Mouse (Mus musculus) gastrocnemius, postnatal 36 days (tissue): ENCODE measurements around the gene Gm17617. TPM values are rescaled to one million over a fixed set of nuclear protein-coding genes. Genes with fewer than 3 reads are reported as not detected.
A peak's percentile ranks its signal among the peaks of the same experiment; 100 is the strongest.
"Not testable (repeated sequence)": the region's sequence is repeated elsewhere in the genome, so short reads cannot be mapped to it uniquely, and the experiment has no call there.

Experiments used
- DNase-seq, 2 experiments: peaks; one replicate each; pipeline ENCODE4 v3.0.0; 2022
- intact Hi-C: fragments of 180-260 bp; cut with DNase I; formaldehyde crosslinking; loops from one replicate; pipeline ENCODE4 v1.15.1; 2025
- total RNA-seq, 2 experiments: library from RNA; stranded (reverse); gene quantifications; 2 replicates each; pipeline ENCODE4 v1.2.3; 2021

The Gm17617 gene
- total RNA-seq, 2 experiments from 2014 or later: not detected

DNA sequence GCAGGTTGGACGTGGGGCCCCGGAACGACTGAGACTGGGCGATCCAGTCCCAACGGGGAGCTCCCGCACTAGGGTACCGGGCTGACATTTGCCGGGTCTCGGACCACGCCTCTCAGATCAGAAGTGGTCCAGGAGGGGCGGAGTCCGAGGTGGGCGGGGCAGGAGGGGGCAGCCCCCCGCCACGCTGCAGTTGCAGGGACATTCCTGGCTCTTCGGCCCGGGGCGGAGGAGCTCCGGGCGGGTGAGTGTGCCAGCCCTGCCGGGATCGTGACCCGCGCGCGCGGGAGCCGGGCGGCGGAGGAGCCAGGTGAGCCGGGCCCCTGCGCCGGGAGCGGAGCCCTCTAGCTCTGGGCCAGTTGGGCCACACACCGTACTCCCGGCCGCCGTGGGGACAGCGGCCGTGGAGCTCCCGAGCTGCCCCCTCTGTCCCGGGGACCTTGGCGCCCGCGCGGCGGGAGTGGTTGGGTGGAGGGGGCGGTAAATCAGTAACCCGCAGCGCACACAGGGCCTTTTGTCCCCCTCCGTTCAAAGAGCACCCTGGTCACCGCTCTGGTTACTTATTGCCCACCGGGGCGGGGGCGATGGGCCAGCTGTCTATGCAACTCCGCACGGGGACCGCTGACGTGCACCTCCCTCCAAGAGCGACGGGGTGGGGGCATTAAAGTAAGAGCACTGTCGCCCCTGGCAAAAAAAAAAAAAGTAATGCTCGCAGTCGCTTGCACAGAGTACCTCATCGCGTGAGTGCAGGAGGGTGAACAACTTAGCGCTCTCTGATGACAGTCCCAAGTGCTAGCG lies 19.5 kb upstream of the Gm17617 start, which contains the start of gene Fgfr4:
Gene Fgfr4 (plus strand): TSS at position 20 of the 795 bp plus-strand sequence.
- intact Hi-C loops: no loop called here
- DNase-seq: no peak

DNA sequence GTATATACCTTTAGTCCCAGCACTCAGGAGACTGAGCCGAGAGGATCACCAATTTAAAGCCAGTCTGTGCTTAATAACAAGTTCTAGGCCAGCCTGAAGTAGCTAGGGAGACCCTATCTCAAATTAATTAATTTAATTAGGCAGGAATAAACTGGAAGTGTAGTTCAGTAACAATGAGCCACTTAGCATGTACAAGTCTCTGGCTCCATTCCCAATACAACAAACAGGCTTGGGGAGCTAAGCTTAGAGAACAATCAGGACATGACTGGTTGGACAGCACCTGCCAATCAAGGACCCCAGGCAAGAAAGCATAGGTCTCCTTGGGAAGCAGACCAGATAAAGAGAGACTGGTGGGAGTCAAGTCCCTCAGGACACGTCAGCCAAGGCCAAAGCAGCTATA lies 6.9 kb upstream of the Gm17617 start:
- intact Hi-C loops: no loop called here

GRCm38 (mm10) chr13:55135382-55135781 lies 2.0 kb upstream of the Gm17617 start:
- DNase-seq: no peak
- intact Hi-C loops: loop anchor here (2.0 kb wide), 1 partner anchor 43 kb away; no protein-coding TSS in a partner anchor

More for the DNA sequence above, 6.9 kb upstream of the Gm17617 start:
- DNase-seq: no peak

- no peak for DNase-seq
- intact Hi-C loops: no loop called here
Observed at GRCm38 (mm10) chr13:55124903-55125302, 8.4 kb downstream of the Gm17617 start.

DNA sequence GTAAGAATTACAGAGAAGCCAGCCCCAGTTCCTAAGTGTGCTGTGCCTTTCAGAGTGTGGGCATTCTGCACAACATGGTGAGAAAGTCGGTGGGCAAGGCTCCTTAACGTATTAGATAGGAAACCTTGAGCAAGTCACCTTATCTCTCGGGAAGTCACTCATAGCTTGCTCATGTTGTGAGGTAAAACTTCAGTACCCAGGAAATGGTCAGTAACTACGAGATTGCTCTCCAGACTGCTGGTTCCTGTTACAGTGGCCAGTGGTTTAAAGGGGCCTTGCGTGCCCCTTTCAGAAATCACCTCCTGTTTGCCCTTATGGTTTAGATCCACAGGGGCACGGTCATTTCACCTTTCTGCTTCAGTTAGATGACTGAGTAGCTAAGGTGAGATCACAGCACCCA lies 19.0 kb downstream of the Gm17617 start:
- no peak for DNase-seq
- intact Hi-C loops: no loop called here

GRCm38 (mm10) chr13:55107694-55108093 lies 25.7 kb downstream of the Gm17617 start:
- intact Hi-C loops: loop anchor here (5.0 kb wide), 1 partner anchor 60 kb away; no protein-coding TSS in a partner anchor

DNA sequence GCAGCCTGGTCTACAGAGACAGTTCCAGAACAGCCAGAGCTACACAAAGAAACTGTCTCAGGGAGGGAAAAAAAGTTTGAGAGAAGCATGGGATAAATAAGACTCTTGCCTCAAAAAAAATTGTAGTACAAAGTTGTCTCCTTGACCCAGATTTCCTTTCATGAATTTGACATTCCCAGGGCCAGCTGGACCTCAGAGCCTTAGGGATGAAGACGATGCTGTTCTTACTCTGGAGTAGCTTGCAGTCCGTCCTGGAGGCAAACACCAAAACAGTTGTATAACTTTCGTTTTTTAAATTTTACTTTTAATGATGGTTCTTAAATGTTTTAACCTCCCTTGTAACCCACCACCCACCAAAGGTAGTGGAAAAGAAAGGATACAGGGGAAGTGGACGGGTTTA lies 26.2 kb downstream of the Gm17617 start:
- intact Hi-C loops: loop anchor here (5.0 kb wide), 1 partner anchor 60 kb away; no protein-coding TSS in a partner anchor
- no peak for DNase-seq

More at GRCm38 (mm10) chr13:55107694-55108093, 25.7 kb downstream of the Gm17617 start:
- no peak for DNase-seq

GRCm38 (mm10) chr13:55105953-55106691 lies 27.2 kb downstream of the Gm17617 start:
- intact Hi-C loops: loop anchor here (5.0 kb wide), 1 partner anchor 61 kb away; no protein-coding TSS in a partner anchor
- DNase-seq: no peak

DNA sequence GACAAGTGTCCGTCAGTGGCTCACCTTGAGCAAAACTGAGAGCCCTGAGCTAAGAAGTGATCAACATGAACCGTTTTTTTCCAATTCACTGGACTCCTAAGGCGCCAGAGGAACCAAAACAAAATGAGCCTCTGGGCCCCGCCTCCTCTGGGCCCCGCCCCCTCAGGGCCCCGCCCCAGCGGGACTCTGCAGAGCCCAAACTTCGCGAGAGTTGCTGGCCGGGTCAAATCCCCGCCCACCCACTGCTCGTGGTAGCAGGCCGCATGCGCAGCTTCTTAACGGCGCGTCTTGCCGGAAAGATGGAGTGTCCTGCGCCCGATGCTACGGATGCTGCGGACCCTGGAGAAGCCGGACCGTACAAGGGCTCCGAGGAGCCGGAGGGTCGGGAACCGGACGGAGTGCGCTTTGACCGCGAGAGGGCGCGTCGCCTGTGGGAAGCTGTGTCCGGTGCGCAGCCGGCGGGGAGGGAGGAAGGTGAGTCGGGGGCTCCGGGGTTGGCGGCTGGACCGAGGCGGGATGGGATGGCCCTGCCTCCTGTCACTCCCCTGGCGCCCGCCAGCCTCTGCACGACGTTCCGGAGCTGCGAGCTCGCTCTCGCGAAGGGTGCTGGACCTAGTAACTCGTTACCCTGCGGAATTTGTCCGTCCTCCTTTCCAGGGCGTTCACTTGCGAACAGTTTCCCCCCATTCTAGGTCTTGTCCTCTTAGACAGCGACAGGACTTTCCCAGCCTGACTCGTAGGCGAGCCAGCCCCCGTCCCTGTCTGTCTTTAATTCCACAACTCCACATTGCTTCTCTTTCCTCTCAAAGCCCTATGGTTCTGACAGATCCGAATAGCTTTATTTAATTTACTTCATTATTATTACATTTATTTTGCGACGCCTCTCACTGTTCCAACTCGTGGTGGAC lies 28.0 kb downstream of the Gm17617 start, which contains the start of gene Zfp346:
Gene Zfp346 (plus strand): TSS at position 267 of the 908 bp plus-strand sequence.
- peak; percentile 97 to 98 for DNase-seq
- intact Hi-C loops: loop anchor here (5.0 kb wide), 1 partner anchor 62 kb away; no protein-coding TSS in a partner anchor

DNA sequence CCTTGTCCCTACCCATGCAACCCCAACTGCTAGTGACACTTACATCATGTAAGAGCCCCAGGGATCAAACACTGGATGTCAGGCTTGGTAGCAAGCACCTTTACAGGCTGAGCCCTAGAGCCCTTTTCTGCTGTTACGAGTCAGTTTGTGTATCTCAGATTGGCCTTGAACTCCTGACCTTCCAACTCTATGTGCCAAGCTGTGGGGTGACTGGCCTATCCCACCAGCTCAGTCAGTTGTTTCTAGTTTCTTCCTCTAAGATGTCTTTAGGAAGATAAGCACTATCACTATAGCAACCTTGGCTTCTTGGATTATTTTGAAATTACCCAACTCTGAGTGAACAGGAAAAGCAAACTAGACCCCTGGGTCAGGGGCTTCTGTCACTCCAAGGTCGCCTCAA lies 30.0 kb downstream of the Gm17617 start:
- intact Hi-C loops: no loop called here
- DNase-seq: no peak

DNA sequence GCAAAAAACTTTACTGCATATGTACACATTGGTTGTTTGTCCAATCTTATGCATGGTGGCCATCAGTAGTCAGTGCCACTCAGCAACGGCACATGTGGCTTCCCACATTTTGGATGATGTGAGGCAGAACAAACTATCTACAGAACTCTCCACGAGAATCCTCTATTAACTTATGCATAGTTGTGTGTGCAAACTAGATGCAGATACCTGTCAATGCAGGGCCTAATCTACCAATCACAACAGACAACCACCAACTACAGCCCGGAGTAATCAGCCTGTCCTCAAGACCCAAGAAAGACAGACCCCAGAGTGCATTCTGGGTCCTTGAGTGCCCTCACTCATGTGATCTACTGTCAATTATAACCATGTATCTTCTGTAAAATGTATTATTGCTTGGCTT lies 31.0 kb downstream of the Gm17617 start:
- intact Hi-C loops: no loop called here
- DNase-seq: no peak

GRCm38 (mm10) chr13:55101627-55102026 lies 31.7 kb downstream of the Gm17617 start:
- intact Hi-C loops: no loop called here
- no peak for DNase-seq

- intact Hi-C loops: no loop called here
- DNase-seq: peak; percentile 64 to 76
Observed at GRCm38 (mm10) chr13:55099726-55100478, 33.4 kb downstream of the Gm17617 start, which contains the start of gene Uimc1. Gene Uimc1, minus strand, starts transcription at chr13:55100300.

GRCm38 (mm10) chr13:55099066-55099725 lies 34.2 kb downstream of the Gm17617 start:
- DNase-seq: no peak
- intact Hi-C loops: no loop called here

DNA sequence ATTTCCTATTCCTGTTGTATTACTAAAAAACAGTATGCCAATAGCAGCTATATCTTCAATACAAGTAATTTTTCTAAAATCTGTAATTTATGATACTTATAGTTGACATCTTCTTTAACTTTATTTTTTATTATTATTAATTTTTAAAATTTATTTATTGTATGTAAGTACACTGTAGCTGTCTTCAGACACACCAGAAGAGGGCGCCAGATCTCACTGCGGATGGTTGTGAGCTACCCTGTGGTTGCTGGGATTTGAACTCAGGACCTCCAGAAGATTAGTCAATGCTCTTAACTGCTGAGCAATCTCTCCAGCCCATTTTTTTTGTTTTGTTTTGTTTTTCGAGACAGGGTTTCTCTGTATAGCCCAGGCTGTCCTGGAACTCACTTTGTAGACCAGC lies 35.5 kb downstream of the Gm17617 start:
- DNase-seq, intact Hi-C loops: not testable (repeated sequence)

- DNase-seq: no peak
- intact Hi-C loops: no loop called here
Observed at GRCm38 (mm10) chr13:55092588-55092987, 40.8 kb downstream of the Gm17617 start.
